Mouse (Mus musculus): ENCODE measurements around the gene Tctn3.

DNA sequence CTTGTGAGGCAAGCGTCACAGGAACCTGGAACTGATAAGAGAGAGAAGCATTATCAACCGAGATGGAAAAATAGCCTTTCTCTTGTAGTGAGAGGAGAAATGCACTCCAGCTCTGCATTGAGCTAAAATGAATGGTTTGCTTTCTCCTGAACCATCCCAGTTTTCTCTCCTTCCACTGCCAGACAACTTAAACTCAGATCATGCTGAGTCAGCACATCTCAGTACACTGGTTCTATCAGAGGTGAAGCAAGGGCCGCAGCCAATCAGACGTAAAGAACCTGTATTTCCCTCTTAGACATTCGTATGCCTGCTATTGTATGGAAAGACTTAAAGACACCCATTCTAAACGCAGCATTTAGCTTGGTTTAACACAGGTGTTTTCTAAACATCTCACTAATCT, 4.4 kb downstream of the Tctn3 start:
- TF ChIP-seq CTCF (IDR thresholded peaks at IDR 0.05; ENCODE audit: control insufficient read depth, insufficient read depth, low read length): no peak
- TF ChIP-seq POLR2A (IDR thresholded peaks at IDR 0.05; ENCODE audit: borderline replicate concordance, control insufficient read depth, low read depth, low read length): no peak
